Mouse (Mus musculus) CH12.LX (cell line): ENCODE measurements around the gene Gsta3.

Source experiments
- CHD1 ChIP-seq: IDR thresholded peaks from 2 replicates; pipeline ENCODE4 v1.6.1; 2012; ENCODE audit warnings: low read depth, low read length, improper control_type of control experiment, inconsistent platforms
- CTCF ChIP-seq, 2 experiments: IDR thresholded peaks in 1 of 2; conservative IDR thresholded peaks in 1 of 2; 2 replicates each; pipeline ENCODE4 v1.5.1; 2011 to 2012; ENCODE audit warnings: low read depth in 2 of 2, low read length in 2 of 2, improper control_type of control experiment in 1 of 2, inconsistent platforms in 1 of 2, mild to moderate bottlenecking in 1 of 2, moderate library complexity in 1 of 2
- MAFK ChIP-seq: IDR thresholded peaks from 2 replicates; pipeline ENCODE4 v1.6.1; 2011; ENCODE audit warnings: low read length, improper control_type of control experiment; ENCODE audit not compliant: insufficient replicate concordance
- MAZ ChIP-seq: IDR thresholded peaks from 2 replicates; pipeline ENCODE4 v1.6.1; 2012; ENCODE audit warnings: low read depth, mild to moderate bottlenecking, inconsistent platforms, low read length, improper control_type of control experiment, moderate library complexity
- NRF1 ChIP-seq: IDR thresholded peaks from 2 replicates; pipeline ENCODE4 v1.6.1; 2014; ENCODE audit warnings: low read depth, mild to moderate bottlenecking, inconsistent platforms, low read length, improper control_type of control experiment, moderate library complexity
- POLR2A ChIP-seq: IDR thresholded peaks from 2 replicates; pipeline ENCODE4 v1.6.1; 2011; ENCODE audit warnings: low read depth, mild to moderate bottlenecking, improper control_type of control experiment, low read length
- POLR2AphosphoS2 ChIP-seq: IDR thresholded peaks from 2 replicates; pipeline ENCODE4 v1.6.1; 2011; ENCODE audit warnings: low read depth, low read length, improper control_type of control experiment
- RCOR1 ChIP-seq: conservative IDR thresholded peaks from 2 replicates; pipeline ENCODE4 v1.6.1; 2012; ENCODE audit warnings: low read depth, mild to moderate bottlenecking, inconsistent platforms, low read length, improper control_type of control experiment
- SIN3A ChIP-seq: IDR thresholded peaks from 2 replicates; pipeline ENCODE4 v1.6.1; 2012; ENCODE audit warnings: low read length, improper control_type of control experiment, inconsistent platforms
- TCF12 ChIP-seq: IDR thresholded peaks from 2 replicates; pipeline ENCODE4 v1.6.1; 2014; ENCODE audit warnings: low read depth, mild to moderate bottlenecking, inconsistent platforms, low read length, improper control_type of control experiment
- UBTF ChIP-seq: IDR thresholded peaks from 2 replicates; pipeline ENCODE4 v1.6.1; 2012; ENCODE audit warnings: low read depth, mild to moderate bottlenecking, inconsistent platforms, low read length, improper control_type of control experiment, moderate library complexity
- ZMIZ1 ChIP-seq: IDR thresholded peaks from 2 replicates; pipeline ENCODE4 v1.6.1; 2012; ENCODE audit warnings: low read depth, mild to moderate bottlenecking, inconsistent platforms, low read length, improper control_type of control experiment
- ZNF384 ChIP-seq: IDR thresholded peaks from 2 replicates; pipeline ENCODE4 v1.6.1; 2012; ENCODE audit warnings: low read depth, low read length, improper control_type of control experiment, inconsistent platforms

DNA sequence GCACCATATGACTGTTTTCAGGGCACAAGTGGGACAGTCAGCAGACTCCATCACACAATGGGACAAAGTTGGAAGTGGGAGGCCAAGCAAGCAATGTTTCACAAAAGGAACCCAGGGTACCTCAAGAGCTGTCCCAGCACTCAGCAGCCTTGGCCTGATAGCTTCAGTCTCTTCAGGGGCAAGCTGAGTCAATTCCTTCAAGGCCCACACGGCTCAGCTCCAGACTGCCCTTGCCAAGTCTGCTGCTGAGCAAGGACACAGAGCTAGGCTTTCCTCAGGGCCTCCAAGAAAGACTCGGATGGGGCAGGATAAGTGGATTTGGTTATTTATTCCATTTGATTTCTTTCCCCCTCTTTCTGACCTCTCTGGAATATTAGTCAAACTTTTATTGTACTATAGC lies 39.9 kb downstream of the Gsta3 start:
- no peak for TF ChIP-seq RCOR1
- TF ChIP-seq POLR2AphosphoS2 = no peak
- no peak for TF ChIP-seq POLR2A
- no peak for TF ChIP-seq CTCF (conservative IDR thresholded peaks at IDR 0.05 in 1 of 2, IDR thresholded peaks at IDR 0.05 in 1 of 2; ENCODE audit: low read depth in 2 of 2, low read length in 2 of 2)
- TF ChIP-seq NRF1 = no peak
- TF ChIP-seq TCF12 = no peak
- TF ChIP-seq CHD1 = no peak
- no peak for TF ChIP-seq SIN3A
- no peak for TF ChIP-seq MAFK
- no peak for TF ChIP-seq ZMIZ1
- TF ChIP-seq ZNF384 = no peak
- no peak for TF ChIP-seq MAZ
- TF ChIP-seq UBTF = no peak
